Mouse (Mus musculus) heart, embryonic 10.5 days (tissue): ENCODE measurements around the gene Gm2a. TPM values are rescaled to one million over a fixed set of nuclear protein-coding genes. Genes with fewer than 3 reads are reported as not detected.

Source experiments
- DNase-seq: peaks from one replicate; pipeline ENCODE4 v3.0.0-alpha.2; 2017; ENCODE audit warnings: low spot score
- H3K27ac ChIP-seq: fragments of 300-500 bp; sonication (generic); 2 replicates; pipeline ENCODE4 v1.5.1; 2016; ENCODE audit warnings: mild to moderate bottlenecking
- H3K27me3 ChIP-seq: fragments of 300-500 bp; sonication (generic); 2 replicates; pipeline ENCODE4 v1.6.1; 2016; ENCODE audit warnings: mild to moderate bottlenecking; ENCODE audit not compliant: poor library complexity, insufficient read depth, severe bottlenecking
- H3K36me3 ChIP-seq: fragments of 300-500 bp; sonication (generic); 2 replicates; pipeline ENCODE4 v1.6.1; 2016; ENCODE audit warnings: mild to moderate bottlenecking, moderate library complexity
- H3K4me1 ChIP-seq: fragments of 300-500 bp; sonication (generic); 2 replicates; pipeline ENCODE4 v1.6.1; 2016; ENCODE audit warnings: mild to moderate bottlenecking
- H3K4me3 ChIP-seq: fragments of 300-500 bp; sonication (generic); 2 replicates; pipeline ENCODE4 v1.5.1; 2016; ENCODE audit warnings: mild to moderate bottlenecking, moderate library complexity
- H3K9me3 ChIP-seq: fragments of 300-500 bp; sonication (generic); 2 replicates; pipeline ENCODE4 v1.6.1; 2016; ENCODE audit warnings: mild to moderate bottlenecking, moderate library complexity
- WGBS: fragments of 180-500 bp; shearing (Covaris S2); methylation state at CpG from one replicate; pipeline ENCODE4 v1.1.7; 2016; 5-methylcytosine and 5-hydroxymethylcytosine counted together
- polyA plus RNA-seq: library from polyadenylated mRNA; unstranded; fragments of >200 nt; fragmentation: Nextera tagmentation; extraction: Ambion mirVana; gene quantifications from 2 replicates; pipeline ENCODE4 v1.2.1, GENCODE M21; 2016

Gene Gm2a
- polyA plus RNA-seq, 1 experiment from 2014 or later, result 33.5 TPM

DNA sequence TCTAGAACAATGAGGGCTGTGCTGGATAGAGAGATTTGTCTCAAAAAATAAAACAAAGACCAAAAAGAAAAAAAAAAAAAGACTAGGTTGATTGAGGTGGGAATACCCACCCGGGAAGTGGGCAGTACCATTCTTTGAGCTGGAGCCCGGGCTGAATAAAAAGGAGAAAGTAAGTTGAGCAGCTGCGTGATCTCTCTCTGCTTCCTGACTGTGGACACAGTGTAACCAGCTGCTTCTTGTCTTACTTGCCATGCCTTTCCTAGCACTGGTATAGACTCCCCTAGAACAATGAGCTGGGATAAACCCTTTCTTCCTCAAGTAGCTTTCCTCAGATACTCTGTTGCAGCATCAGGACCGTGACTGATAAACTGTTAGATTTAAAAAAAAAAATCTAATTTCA, 43.6 kb downstream of the Gm2a start:
- 78% methylated on average over 4 of the region's 4 CpGs for WGBS
- Histone ChIP-seq H3K36me3 (no peaks in the 10 kb centered on the region), H3K4me1 (no peaks in the 10 kb centered on the region), H3K27ac (no peak overlapping the region), H3K4me3 (no peak overlapping the region), H3K9me3 (no peaks in the 10 kb centered on the region), H3K27me3 (0 out of 2 replicates have a peak, but pooled peaks cover 4% of the 10 kb centered on the region)
- DNase-seq, result no peak

DNA sequence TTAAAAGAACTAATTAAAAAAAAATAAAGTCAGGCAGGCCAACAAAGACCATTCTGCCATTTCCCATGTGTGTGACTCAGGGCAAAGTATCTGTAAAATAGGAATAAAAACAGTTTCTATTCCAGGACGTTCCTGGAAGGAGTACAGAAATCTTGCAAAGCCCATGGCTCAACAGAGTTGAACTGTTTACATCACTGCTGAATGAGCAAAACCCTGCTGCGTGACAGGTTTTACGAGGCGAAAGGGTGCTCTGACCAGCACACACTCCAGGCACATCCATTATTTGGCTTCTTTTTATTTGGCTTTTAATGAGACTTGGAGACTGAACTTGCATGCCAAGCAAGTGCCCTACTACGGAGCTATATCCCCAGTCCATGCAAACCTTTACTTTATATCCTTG, 46.1 kb downstream of the Gm2a start:
- no peaks in the 10 kb centered on the region for H3K4me1 ChIP-seq
- no peaks in the 10 kb centered on the region for H3K9me3 ChIP-seq
- no peak for DNase-seq
- 0 out of 2 replicates have a peak, but pooled peaks cover 4% of the 10 kb centered on the region for H3K27me3 ChIP-seq
- no peak overlapping the region for H3K4me3 ChIP-seq
- H3K36me3 ChIP-seq, result no peaks in the 10 kb centered on the region
- 78% methylated on average over 5 of the region's 5 CpGs for WGBS
- H3K27ac ChIP-seq, result no peak overlapping the region

DNA sequence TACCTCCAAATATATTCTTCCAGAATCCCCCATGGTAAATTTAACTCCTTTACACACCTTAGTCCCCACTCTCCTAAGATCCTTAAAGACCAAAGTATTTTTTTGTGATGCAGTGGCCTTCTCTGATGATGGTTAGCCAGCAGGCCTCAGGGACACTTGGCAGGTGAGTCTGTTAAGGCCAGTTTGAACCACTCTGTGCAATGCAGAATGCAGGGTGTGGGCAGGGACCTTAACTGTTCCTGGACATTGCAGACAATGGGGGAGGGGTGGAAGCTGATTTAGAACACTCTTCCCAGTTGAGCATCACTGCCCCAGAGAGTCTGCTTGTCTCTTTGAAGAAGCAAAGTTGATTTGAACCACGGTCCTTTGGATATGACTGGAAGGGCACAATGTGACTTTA, 48.9 kb downstream of the Gm2a start:
- no peak for DNase-seq
- Histone ChIP-seq H3K4me1 (no peaks in the 10 kb centered on the region), H3K36me3 (no peaks in the 10 kb centered on the region), H3K4me3 (no peak overlapping the region), H3K9me3 (no peaks in the 10 kb centered on the region), H3K27ac (no peak overlapping the region), H3K27me3 (0 out of 2 replicates have a peak, but pooled peaks cover 4% of the 10 kb centered on the region)
- WGBS, result 83% methylated on average over 1 of the region's 1 CpGs

- Histone ChIP-seq H3K4me3 (no peak overlapping the region), H3K9me3 (no peaks in the 10 kb centered on the region), H3K36me3 (no peaks in the 10 kb centered on the region), H3K27me3 (0 out of 2 replicates have a peak, but pooled peaks cover 4% of the 10 kb centered on the region), H3K27ac (no peak overlapping the region), H3K4me1 (no peaks in the 10 kb centered on the region)
- WGBS, result 69% methylated on average over 6 of the region's 6 CpGs
- no peak for DNase-seq
These were observed 49.5 kb downstream of the Gm2a start for GRCm38 (mm10) chr11:55147423-55147822.

GRCm38 (mm10) chr11:55148461-55148860, 50.5 kb downstream of the Gm2a start:
- no peak overlapping the region; the same call in 1 of the 2 replicates for H3K27ac ChIP-seq
- no peaks in the 10 kb centered on the region for H3K9me3 ChIP-seq
- no peaks in the 10 kb centered on the region for H3K27me3 ChIP-seq
- H3K36me3 ChIP-seq, result no peaks in the 10 kb centered on the region
- no peak for DNase-seq
- H3K4me3 ChIP-seq, result no peak overlapping the region
- 78% methylated on average over 4 of the region's 4 CpGs for WGBS
- H3K4me1 ChIP-seq, result no peaks in the 10 kb centered on the region

GRCm38 (mm10) chr11:55151608-55152007, 53.7 kb downstream of the Gm2a start, which contains the start of gene Slc36a3:
Gene Slc36a3, minus strand, starts transcription at chr11:55151708.
- DNase-seq, result no peak
- Histone ChIP-seq H3K4me1 (no peaks in the 10 kb centered on the region), H3K9me3 (no peaks in the 10 kb centered on the region), H3K27me3 (no peaks in the 10 kb centered on the region), H3K4me3 (no peak within 1 kb of the TSS), H3K27ac (no peak within 1 kb of the TSS), H3K36me3 (no peaks in the 10 kb centered on the region)
- WGBS, result 83% methylated on average over 3 of the region's 3 CpGs

- no peaks in the 10 kb centered on the region for H3K9me3 ChIP-seq
- H3K27ac ChIP-seq, result no peak overlapping the region
- H3K27me3 ChIP-seq, result no peaks in the 10 kb centered on the region
- no peak for DNase-seq
- no peaks in the 10 kb centered on the region for H3K4me1 ChIP-seq
- H3K4me3 ChIP-seq, result no peak overlapping the region
- no peaks in the 10 kb centered on the region for H3K36me3 ChIP-seq
- WGBS, result 50% methylated on average over 3 of the region's 3 CpGs
These were observed 56.6 kb downstream of the Gm2a start for GRCm38 (mm10) chr11:55154398-55155069.

DNA sequence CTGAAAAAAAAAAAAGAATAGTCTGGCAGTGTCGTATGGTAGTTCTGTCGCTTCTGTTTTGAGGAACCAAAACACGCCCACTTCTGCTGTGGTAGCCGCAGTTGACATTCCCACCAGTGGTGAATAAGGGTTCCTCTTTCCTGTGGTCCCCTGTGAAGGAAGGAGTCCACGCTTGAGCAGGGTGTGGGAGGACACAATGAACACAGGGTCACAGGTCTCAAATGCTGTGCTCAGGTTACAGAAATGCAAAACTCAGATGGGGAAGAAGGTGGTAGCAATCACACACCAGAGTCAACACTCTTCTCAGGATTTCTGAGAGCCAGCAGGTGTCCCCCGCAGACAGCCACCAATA, 57.1 kb downstream of the Gm2a start:
- 70% methylated on average over 6 of the region's 6 CpGs for WGBS
- Histone ChIP-seq H3K4me3 (no peak overlapping the region), H3K36me3 (no peaks in the 10 kb centered on the region), H3K27ac (no peak overlapping the region), H3K4me1 (no peaks in the 10 kb centered on the region), H3K27me3 (no peaks in the 10 kb centered on the region), H3K9me3 (no peaks in the 10 kb centered on the region)
- no peak for DNase-seq

GRCm38 (mm10) chr11:55158785-55159359, 61.0 kb downstream of the Gm2a start:
- no peaks in the 10 kb centered on the region for H3K27me3 ChIP-seq
- peaks cover 16% of the 10 kb centered on the region; the same call in 1 of the 2 replicates for H3K4me1 ChIP-seq
- no peaks in the 10 kb centered on the region for H3K36me3 ChIP-seq
- DNase-seq, result no peak
- H3K27ac ChIP-seq, result no peak overlapping the region
- no peaks in the 10 kb centered on the region for H3K9me3 ChIP-seq
- H3K4me3 ChIP-seq, result no peak overlapping the region
- 47% methylated on average over 13 of the region's 13 CpGs for WGBS

Other genes with a start within 250 kb of the Gm2a start
- 11.8 and 17.9 TPM in 2 replicates for gene Lyrm7, start 237.2 kb upstream of the Gm2a start, polyA plus RNA-seq
- 602 and 622 TPM in 2 replicates for gene Hint1, start 231.7 kb upstream of the Gm2a start, polyA plus RNA-seq
- gene Gpx3, start 195.7 kb upstream of the Gm2a start, polyA plus RNA-seq, result 1,153 and 1,643 TPM in 2 replicates
- gene Tnip1, start 135.2 kb upstream of the Gm2a start, polyA plus RNA-seq, result 22.7 and 23.7 TPM in 2 replicates
- gene Anxa6, start 64.7 kb upstream of the Gm2a start, polyA plus RNA-seq, result 255 and 342 TPM in 2 replicates
- 10.4 and 17.5 TPM in 2 replicates for gene Ccdc69, start 20.0 kb upstream of the Gm2a start, polyA plus RNA-seq
- not detected in 2 replicates for gene Slc36a3, start 53.6 kb downstream of the Gm2a start, polyA plus RNA-seq
- gene Slc36a2, start 87.0 kb downstream of the Gm2a start, polyA plus RNA-seq, result 2.2 and 2.8 TPM in 2 replicates
- 1.3 TPM in 2 replicates for gene Slc36a1, start 106.2 kb downstream of the Gm2a start, polyA plus RNA-seq
- 0.02 and 0.03 TPM in 2 replicates for gene Fat2, start 238.4 kb downstream of the Gm2a start, polyA plus RNA-seq